Mouse (Mus musculus) midbrain, embryonic 10.5 days (tissue): ENCODE measurements at regions not wholly inside any gene's neighbourhood (a gene's known extent, or its start where the extent isn't known, plus 50 kb on each side); places are given as distances from the start of the nearest gene placed in this dataset.

ENCODE experiments used
- DNase-seq: peaks from one replicate; pipeline ENCODE4 v3.0.0-alpha.2; 2017; ENCODE audit warnings: low spot score
- H3K27ac ChIP-seq: fragments of 300-500 bp; sonication (generic); replicated peaks from 2 replicates; pipeline ENCODE4 v1.5.1; 2016; ENCODE audit warnings: mild to moderate bottlenecking
- H3K27me3 ChIP-seq: fragments of 300-500 bp; sonication (generic); 2 replicates; pipeline ENCODE4 v1.6.1; 2016; ENCODE audit warnings: low read depth, mild to moderate bottlenecking; ENCODE audit not compliant: poor library complexity, severe bottlenecking
- H3K36me3 ChIP-seq: fragments of 300-500 bp; sonication (generic); 2 replicates; pipeline ENCODE4 v1.6.1; 2016; ENCODE audit warnings: mild to moderate bottlenecking, moderate library complexity
- H3K4me1 ChIP-seq: fragments of 300-500 bp; sonication (generic); 2 replicates; pipeline ENCODE4 v1.6.1; 2016
- H3K4me3 ChIP-seq: fragments of 300-500 bp; sonication (generic); 2 replicates; pipeline ENCODE4 v1.5.1; 2016; ENCODE audit warnings: mild to moderate bottlenecking, moderate library complexity
- H3K9me3 ChIP-seq: fragments of 300-500 bp; sonication (generic); replicated peaks from 2 replicates; pipeline ENCODE4 v1.6.1; 2016; ENCODE audit warnings: mild to moderate bottlenecking
- WGBS: fragments of 180-500 bp; shearing (Covaris S2); methylation state at CpG from one replicate; pipeline ENCODE4 v1.1.7; 2016; 5-methylcytosine and 5-hydroxymethylcytosine counted together

GRCm38 (mm10) chr4:10604513-10604912 is 269.8 kb upstream of the 2610301B20Rik start:
- WGBS = 89% methylated on average over 10 of the region's 10 CpGs
- H3K4me3 ChIP-seq = no peak overlapping the region

GRCm38 (mm10) chr4:10607855-10608576 is 266.3 kb upstream of the 2610301B20Rik start:
- H3K9me3 ChIP-seq = no peaks in the 10 kb centered on the region
- 79% methylated on average over 7 of the region's 7 CpGs for WGBS

More at GRCm38 (mm10) chr4:10604513-10604912, 269.8 kb upstream of the 2610301B20Rik start:
- no peaks in the 10 kb centered on the region for H3K36me3 ChIP-seq
- no peaks in the 10 kb centered on the region for H3K9me3 ChIP-seq
- no peaks in the 10 kb centered on the region for H3K4me1 ChIP-seq
- no peak for DNase-seq
- no peak overlapping the region for H3K27ac ChIP-seq
- no peaks in the 10 kb centered on the region for H3K27me3 ChIP-seq

GRCm38 (mm10) chr4:10610784-10611183 is 263.5 kb upstream of the 2610301B20Rik start:
- Histone ChIP-seq H3K36me3 (no peaks in the 10 kb centered on the region), H3K9me3 (no peaks in the 10 kb centered on the region), H3K4me3 (no peak overlapping the region), H3K27ac (no peak overlapping the region), H3K27me3 (no peaks in the 10 kb centered on the region), H3K4me1 (peaks cover 8% of the 10 kb centered on the region)
- no peak for DNase-seq
- 80% methylated on average over 1 of the region's 1 CpGs for WGBS

More at GRCm38 (mm10) chr4:10607855-10608576, 266.3 kb upstream of the 2610301B20Rik start:
- DNase-seq = no peak
- H3K4me3 ChIP-seq = no peak overlapping the region
- H3K27me3 ChIP-seq = no peaks in the 10 kb centered on the region
- H3K27ac ChIP-seq = no peak overlapping the region
- no peaks in the 10 kb centered on the region for H3K36me3 ChIP-seq
- no peaks in the 10 kb centered on the region for H3K4me1 ChIP-seq
